Mouse (Mus musculus) heart, adult 18-20 months (tissue): ENCODE measurements at regions not wholly inside any gene's neighbourhood (a gene's known extent, or its start where the extent isn't known, plus 50 kb on each side); places are given as distances from the start of the nearest gene placed in this dataset.

ENCODE experiments used
- DNase-seq, 2 experiments: peaks; one replicate each; pipeline ENCODE4 v3.0.0; 2021 to 2022; ENCODE audit warnings: mixed read lengths in 1 of 2

DNA sequence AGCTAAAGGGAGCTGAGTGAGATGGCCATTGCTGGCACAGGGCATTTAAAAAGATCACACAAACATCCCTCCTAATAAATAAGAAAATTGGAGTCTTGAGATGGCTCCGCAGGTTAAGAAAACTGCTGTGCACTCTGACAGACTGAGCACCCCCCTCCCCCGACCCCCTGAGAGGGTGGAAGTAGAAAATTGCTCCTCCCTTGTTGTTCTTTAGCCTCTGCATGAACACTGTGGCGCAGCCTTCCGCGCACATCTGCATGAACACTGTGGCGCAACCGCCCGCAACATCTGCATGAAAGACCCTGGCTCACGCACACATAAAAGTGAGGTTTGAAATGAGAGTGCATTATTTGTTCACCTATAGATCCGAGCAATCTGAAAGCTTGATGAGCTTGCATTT is 50.2 kb upstream of the Itsn2 start:
- no peak for DNase-seq

DNA sequence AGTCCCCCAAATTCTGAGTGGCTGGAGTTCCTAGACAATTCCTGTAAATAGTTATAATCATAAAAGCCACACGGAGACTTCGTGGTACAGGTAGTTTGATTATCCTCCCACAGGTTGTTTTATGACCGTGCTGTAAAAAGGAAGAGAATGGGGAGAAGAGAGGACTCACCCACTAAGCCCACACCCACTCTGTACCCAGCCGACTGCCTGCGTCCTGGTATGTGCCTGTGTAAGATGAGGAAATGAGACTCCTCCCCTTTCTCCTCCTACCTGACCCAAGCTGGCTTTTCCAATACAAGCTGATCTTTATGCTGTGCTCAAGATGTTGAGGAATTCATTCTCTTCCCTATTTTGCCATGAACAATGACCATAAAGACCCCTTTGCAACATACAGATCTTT is 57.3 kb upstream of the Ncoa1 start:
- no peak for DNase-seq

DNA sequence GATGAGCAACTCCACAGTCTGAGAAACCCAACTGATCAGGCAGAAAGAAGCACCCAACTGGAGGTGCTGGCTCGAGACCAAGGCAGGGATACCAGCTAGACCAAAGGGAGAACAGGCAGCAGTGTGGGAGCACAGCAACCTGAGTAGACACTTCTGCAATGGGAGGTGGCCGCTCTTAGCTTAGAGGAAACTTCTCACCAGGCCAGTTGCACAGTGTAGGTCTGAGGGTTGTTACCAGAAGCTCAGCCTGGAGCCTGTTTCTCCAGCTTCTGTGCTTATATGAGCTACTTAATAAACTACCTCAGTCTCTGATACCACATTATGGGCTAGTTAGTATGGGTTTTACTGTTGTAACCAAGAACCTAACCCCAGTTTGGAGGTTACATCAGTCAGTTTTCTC is 56.7 kb upstream of the Ncoa1 start:
- no peak for DNase-seq

DNA sequence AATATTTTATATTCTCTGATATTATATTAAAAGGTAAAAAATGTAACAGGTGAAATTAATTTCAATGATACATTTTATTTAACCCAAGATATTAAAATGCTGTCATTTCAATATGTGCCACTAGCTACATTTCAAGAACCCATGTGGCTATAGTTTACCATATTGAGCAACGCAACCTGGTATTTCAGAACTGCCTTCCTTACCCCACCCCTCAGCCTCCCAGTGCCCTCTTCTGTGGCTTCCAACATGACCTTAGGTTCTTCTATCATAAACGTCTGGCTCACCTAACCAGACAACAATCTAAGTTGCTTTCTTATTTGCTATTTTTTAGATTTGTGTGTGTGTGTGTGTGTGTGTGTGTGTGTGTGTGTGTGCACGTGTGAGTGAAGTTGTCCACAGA is 55.7 kb upstream of the Ncoa1 start:
- no peak for DNase-seq

DNA sequence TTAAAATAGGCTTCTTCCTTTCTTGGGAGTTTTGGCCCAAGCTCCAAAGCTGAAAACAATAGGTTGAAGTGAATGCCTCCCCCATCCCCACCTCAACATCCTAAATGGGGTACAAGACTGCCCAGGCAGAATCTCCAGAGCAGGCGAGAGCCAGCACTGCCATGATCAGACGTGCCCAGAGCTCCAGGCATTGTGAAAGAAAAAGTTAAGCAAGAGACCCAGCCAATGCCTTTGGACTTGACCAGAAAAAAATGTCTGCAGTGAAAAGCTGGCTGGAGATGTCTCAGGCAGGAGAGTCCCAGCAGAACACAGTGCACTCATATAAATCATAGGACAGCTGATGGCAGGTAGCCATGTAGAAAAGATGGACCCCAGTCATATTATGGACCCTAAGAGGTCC is 50.0 kb upstream of the Ncoa1 start:
- peak in 1 of 2 experiments; percentile 23 for DNase-seq
